Mouse (Mus musculus) embryo, embryonic 11 days (tissue): ENCODE results near the gene Scd2.
"Not testable (repeated sequence)": the region's sequence is repeated elsewhere in the genome, so short reads cannot be mapped to it uniquely, and the experiment has no call there.

ENCODE experiments used
- DNase-seq: peaks from one replicate; pipeline ENCODE4 v3.0.0-alpha.2; 2015

Scd2 gene

DNA sequence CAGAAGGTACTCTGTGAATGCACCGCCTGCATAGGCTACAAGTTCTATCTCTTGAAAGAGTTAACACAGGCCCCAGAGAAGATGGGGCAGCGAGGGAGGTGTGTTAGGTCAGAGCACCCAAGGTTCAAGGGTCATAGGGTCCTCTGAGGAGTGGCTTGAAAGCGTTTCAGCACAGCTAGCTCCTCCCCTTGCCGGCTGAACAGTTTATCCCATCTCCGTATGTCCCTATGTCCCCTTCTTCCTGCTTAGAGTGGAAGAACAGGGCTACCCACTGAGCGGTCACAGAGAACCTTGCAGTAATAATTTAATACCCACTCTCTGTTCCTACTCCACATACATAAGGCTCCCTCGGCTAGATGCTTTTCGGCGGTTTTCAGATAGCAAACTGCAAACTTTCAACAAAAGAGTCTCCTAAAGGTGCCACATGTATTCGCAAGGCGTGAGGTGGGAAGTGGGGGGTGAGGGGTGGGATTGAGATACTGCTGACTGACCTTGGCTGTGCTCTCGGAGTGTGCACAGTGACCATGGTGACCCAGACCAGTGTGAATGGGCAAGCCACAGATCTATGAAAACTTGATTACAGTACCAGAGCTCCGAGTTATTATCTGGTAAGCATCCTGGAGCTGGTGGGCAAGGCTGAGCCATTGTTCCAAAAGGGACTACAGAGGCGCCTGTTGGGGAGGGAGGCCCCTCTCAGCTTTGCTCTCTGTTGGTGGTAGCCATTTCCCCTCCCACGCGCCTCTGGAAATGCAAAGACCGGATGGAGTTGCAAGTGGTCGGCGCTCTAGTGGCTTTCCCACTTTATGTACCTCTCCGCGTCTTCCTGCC lies at the start of gene Scd2:
TSS of gene Scd2 (plus strand) at position 734 of the 828 bp plus-strand sequence.
- DNase-seq, result peak; percentile 72

DNA sequence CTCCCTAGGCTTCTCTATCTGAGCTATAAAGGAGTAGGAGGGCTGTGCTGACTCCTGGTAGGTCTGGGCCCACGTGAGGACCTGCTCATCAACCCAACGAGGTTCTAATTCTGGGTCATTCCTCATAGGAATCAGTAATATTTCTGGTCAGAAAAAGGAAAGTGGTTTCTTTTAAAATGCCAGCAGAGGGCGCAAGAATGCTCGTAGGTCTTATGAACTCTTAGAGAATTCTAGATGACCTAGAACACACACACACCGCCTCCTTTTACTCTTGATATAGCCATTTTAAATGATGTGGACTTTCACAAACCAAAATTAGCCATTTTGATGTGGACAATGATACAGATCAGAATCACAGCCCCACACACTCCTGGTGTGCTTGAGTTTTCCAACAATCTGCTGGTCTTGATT lies 47.7 kb upstream of the Scd2 start:
- DNase-seq, result peak; percentile 90

DNA sequence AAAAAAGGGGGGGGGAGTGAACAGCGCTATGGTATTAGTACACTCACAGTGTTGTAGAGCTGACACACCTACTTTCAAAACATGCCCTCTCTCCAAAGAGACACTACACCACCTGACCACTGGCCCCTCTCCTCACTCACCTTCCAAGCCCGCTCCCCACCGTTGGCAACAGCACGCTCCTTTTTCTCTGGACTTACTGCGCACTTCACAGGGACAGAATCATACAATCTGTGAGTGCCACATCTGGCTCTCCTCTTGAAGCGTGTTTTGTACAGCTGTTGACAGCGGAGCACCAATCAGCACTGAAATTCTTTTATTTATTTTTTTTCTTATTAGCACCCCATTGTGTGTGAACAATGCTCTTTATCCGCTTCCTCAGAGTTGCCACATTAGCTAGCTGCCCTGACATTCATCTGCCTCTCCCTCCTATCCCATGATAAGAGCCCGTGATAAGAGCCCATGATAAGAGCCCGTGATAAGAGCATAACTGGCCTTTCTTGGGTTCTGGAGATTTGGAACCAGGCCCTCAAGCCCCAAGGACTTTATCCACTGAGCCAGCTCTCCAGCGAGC lies 47.0 kb upstream of the Scd2 start:
- no peak for DNase-seq

DNA sequence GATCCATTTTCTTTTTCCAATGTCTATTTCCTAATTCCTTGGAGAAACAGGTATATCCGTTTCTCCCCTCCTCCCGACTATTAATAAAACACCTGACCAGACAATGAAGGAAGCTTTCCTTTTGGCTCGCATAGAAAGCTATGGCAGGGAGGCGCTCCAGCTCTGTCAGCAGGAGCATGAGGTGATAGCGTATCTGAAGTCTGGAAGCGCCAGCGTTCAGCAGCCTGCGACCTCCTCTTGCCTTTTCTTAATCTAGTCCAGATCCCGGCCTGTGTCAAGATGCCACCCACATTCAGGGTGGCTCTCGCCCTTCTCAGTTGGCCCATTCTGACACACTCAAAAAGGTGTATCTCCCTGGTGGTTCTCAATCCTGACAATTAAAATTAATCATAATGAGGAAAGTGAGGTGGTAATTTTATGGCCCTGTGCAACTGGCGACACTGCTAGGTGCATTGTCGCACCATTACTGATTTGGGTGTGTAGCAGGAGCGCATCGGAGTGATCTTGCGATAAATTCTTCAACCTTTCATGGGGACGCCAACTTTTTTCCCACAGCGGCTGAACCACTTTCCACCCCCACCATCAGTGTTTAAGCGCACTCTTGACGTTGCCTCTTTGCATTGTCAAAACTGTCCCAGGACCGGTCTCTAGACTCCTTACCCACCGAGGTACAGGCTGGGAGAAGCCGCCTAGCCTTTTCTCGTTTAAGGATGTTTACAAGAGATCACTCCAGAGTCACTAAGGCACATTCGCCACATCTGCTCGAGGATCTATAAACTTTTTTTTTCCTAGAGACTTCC lies 46.0 kb upstream of the Scd2 start:
- peak; percentile 62 for DNase-seq

DNA sequence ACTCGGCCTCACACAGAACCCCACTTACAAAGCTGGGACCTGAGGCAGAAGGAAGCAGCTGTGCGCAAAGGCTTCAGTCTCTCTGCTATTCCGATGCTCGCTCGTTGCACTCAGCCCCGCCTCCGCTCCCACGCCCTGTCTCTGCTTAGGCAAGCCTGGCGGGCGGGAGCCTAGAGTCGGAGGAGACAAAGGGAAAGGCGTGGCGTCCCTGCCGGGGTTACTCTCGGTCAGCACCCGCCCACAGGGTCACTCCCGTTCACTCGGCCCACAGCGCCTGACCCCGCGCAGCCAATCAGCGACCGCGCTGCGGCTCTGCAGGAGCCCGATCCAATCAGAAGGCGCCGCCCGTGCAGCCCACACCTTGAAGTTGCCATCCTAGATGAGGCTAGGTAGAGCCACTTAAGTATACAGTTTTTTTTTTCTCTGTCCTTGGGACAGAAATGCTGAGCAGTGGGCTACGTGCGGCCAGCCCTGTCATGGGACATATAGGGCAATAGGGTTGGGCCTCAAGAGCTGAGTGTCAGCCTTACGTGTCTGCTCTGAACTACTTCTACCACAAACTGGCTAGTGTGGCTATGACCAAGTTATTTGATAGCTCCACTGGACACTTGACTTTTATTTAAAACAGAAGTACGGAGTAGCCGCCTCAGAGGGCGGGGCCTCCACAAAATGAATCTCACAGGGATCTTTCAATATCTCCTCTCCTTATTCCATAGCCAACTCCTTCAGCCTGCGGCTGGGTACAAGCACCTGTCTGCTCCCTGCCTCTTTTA lies 45.2 kb upstream of the Scd2 start:
- DNase-seq, result peak; percentile 100

DNA sequence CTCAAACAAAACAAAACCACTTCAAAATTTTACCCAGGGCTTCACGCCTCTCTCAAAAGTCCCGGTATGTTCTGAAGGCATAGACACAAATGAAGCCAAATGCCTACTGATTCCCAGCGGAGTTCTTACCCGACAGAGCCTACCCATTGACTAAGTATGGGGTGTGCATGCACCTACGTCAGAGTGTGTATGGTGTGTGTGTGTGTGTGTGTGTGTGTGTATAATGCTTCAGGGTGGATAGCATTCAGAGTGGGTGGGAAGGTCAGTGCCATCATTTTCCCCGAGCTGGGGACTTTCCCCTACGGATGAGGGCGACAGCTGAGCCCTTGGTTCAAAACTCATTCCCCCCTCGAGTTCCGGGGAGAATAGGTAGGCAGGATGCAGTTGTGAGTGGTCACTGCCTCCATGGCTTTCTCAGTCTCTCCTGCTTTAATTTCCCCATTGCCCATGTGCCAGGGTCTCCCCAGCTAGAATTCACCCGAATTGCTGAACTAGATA lies 44.6 kb upstream of the Scd2 start:
- no peak for DNase-seq

DNA sequence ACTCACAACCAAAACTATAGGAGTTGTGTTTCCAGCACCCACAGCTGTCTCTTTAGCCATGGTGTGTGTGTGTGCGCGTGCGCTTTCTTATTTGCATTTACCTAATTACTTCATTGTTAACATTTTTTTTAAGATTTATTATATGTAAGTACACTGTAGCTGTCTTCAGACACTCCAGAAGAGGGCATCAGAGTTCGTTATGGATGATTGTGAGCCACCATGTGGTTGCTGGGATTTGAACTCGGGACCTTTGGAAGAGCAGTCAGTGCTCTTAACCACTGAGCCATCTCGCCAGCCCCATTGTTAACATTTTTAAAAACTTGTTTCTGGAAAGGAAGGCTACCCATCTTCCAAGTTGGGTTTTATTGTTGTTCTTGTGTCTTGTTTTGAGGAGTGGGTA lies 42.3 kb upstream of the Scd2 start:
- not testable (repeated sequence) for DNase-seq

DNA sequence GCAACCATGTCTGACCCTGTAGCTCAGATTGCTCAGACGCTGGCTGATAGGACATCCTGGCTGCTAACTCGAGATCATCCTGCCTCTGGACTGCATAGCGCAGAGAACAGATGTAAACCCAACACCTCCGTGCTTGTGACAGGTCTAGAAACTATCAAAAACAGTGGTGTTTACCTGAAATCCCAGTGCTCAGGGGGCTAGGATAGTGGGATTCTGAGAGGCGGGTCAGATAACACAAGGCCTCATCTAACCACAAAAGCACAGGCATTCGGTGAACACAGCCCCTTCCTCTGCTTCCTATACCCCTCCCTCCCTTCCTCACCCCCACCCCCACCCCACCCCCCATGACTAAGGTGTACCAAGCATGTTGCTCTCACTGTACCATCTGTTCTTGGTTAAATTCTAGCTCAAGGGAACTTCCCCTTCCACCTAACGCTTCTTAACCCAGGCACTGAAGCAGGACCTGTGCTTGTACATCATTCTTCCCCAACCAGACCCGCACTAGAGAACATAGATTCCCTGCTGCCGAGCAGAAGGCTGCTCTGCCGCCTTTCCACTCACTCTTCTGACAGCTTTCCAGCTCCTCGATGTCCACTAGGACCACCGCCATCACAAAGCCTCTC lies 41.4 kb upstream of the Scd2 start:
- no peak for DNase-seq

DNA sequence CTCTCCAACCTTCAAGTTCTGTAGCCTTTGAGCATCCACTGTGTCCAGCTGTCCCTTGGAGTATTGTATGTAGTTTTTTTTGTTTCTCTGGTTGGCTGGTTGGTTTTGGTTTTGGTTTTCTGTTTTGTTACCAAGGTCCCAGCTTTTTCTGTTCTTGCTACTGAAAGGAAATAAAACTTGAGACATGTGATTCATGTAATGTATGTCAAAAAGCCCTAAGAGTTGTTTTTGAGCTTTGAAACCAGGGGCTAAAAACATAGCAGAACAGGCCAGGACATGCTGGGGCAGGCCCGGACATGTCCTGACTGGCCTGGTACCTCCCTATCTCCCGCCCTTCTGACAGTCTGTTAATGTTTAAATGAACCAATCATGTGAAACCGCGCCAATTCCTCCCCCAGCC lies 39.4 kb upstream of the Scd2 start:
- DNase-seq, result not testable (repeated sequence)

DNA sequence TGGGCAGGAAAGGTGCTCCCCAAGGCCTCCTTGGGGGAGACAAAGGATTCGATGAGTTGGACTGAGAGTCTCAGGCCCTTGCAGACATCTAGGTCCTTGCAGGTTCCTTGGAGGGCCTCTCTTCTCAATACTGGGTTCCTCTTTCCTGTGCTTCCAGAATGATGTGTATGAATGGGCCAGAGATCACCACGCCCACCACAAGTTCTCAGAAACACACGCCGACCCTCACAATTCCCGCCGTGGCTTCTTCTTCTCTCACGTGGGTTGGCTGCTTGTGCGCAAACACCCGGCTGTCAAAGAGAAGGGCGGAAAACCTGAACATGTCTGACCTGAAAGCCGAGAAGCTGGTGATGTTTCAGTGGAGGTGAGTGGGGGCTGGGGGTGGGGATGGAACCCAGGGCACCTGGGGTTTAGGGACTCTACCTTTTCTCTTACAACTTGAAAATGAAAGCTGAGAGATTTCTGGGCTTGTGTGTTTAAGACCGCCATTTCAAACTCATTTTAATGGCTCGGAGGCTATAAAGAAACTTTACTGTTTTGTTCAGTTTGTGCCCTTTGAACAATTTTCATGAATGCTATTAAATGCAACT lies 36.0 kb upstream of the Scd2 start:
- DNase-seq, result no peak

DNA sequence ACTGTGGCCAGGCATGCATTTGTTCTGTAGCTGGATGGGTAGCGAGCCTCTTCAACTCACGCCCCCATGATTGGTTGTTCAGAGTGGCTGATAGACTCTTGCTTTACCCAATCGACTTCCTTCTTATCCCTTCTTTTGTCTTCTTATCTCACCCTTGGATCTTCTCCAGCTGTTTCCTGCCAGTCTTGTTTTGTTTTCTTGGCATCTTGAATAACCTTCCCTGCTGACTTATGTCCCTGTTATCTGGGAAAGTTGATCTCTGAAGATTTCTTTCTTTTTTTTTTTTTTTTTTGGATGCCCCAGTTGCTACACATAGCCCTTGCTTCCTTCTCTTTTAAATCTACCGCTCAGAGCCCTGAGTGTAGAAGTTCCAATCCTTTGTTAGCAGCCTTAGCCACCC lies 34.0 kb upstream of the Scd2 start:
- no peak for DNase-seq

DNA sequence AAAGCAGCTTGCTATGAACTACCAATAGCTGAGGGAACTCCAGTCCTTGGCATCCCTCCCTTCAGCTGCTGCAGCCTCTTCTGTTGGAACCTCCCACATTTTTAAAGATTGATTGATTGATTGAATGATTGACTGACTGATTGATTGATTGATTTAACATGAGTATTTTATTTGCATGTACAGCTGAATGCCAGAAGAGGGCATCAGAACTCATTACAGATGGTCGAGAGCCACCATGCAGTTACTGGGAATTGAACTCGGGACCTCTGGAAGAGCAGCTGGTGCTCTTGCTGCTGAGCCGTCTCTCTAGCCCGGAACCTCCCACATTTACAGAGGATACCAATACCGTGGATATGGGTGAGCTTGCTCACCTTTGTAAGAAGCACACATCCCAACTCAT lies 33.0 kb upstream of the Scd2 start:
- no peak for DNase-seq

DNA sequence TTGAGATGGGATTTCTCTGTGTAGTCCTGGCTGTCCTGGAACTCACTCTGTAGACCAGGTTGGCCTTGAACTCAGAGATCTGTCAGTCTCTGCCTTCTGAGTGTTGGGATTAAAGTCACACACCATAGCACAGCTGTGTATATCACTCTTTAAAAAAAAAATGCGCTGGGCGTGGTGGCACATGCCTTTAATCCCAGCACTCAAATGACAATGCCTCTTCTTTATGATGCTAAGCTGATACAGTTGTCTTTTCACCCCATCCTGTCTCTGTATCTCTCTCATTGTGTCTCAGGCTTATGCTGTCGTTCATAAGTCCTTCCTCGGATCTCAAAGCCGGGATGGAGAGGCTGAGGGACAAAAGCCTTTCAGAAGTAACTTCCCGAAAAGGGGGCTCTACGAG lies 31.7 kb upstream of the Scd2 start:
- no peak for DNase-seq

DNA sequence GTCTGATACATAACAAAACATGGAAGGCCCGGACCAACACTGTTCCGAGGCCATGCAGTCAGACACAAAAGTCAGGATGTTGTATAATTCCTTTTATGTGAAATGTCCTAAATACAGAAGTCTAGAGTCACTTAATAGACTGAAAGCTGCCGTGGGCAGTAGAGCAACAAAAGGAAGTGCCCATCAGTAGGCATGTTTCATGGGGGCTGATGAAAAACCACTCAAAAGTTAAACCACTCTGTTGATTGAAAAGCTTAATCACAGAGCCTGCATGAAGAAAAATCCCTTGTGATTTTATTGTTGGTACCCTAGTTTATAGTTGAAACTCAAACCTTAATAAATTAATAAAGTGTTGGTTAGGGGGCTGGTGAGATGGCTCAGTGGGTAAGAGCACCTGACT lies 29.9 kb upstream of the Scd2 start:
- DNase-seq, result no peak

DNA sequence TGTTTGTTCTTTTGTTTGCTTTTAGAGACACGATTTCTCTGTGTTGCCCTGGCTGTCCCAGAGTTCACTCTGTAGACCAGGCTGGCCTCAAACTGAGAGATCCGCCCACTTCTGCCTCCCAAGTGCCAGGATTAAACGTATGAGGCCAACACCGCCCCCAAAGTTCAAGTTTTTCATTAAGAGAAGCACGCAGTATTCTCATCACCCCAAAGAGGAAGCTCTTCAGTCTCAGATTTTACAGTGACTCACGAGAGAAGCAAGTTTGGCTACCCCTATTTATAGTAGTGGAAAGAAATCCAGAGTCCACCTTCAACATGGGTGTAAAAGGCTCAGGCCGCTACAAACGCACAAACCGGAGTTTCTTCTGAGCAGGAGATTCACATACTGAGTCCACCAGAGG lies 29.2 kb upstream of the Scd2 start:
- DNase-seq, result no peak

DNA sequence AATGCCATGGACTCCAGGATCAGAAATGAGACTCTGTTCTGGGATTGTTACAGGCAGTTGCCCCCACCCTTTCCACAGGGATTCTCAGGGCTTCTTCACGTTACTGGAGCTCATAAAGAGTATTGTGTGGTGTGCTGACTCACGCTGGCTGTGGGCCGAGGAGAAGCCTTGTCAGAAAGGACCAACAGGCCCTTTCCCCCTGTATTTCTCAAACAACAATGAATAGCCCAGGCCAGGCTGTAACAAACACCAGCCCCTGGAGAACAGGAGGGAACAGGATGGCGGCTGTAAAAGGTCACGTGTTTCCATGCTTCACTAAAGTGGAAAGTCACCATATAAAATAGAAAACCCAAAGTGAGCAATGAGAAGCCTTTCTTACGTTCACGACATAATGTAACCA lies 28.2 kb upstream of the Scd2 start:
- DNase-seq, result no peak

DNA sequence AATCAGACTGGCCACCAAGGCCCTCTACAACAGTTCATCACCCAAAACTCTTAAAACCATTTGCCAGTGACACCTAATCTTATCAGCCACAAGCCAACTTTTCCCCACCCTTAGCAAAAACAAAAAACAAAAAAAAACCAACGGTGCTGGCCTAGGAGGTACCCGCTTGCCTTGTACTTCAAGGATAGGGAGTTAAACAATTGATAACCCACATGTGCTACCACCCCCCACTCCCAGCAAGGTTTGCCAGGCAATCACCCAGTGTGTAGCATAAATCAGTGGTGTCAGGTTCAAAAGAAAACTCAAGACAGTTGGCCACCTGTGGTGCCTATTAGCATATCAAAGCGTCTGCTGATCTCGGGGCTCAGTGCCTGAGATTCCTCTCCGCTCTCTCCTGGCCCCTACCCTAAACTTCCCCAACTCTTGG lies 27.6 kb upstream of the Scd2 start:
- peak; percentile 66 for DNase-seq

DNA sequence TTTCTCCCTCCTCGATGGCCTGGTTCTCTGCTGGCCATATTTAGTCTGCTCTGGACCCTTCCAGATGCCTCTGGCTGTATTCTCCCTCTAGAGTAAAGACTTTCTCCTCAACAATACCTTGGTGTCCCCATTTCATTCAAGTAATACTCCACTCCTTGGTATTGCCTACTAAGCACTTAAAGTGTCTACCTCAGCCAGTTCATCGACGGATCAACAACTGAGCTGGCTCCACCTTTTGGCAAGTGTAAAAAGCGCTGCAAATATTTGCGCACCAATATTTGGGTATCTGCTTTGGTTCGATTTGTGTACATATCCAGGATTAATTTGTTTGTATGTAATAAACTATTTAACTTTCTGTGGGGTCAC lies 27.0 kb upstream of the Scd2 start:
- DNase-seq, result no peak

DNA sequence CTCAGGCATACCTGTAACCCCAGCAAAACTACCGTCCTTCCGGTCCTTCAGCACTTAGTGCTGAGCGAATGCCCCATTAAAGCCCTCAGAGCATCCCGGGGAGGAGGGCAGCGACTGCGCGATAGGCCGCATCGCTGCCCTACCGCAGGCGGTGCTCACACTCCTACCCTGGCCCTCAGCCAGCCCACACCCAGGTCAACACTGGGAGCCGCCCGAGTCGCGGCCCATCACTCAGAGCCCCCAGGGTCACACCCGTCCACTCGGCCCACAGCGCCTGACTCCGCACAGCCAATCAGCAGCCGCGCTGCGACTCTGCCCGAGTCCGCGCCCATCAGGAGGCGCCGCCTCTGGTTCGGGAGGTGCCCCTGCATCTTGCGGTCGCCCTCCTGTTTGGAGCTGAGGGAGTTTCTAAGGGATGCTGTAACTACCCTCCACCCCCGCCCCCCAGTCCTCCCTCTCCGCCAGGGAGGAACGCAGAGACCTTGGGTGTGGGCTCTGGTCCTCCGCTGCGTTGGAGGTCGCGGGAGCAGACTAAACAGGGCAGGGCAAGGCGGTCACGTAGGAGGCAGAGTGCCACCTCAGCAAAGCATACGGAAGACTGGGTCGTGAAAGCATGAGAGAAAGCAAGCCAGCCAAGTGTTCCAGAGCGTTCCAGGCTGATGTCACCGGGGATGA lies 26.5 kb upstream of the Scd2 start:
- peak; percentile 97 for DNase-seq

DNA sequence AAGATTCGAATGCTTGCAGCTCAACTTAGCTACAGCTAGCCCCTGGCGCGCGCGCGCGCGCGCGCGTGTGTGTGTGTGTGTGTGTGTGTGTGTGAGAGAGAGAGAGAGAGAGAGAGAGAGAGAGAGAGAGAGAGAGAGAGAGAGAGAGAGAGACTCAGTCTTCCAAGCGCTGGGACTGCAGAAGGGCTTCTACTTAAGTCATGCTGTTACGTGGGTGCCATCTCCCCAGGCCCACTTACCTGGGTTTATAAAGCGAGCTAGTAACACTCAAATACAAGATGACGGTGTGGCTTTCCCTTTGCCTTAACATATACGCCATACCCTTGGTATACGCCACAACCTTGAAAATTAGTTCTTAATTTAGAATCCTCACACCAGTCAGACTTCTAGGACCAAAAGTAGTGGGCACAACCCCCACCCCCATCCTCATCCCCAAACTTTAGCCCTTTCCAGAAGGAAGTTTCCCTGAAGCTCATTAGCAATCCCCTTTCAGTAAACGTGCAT lies 25.9 kb upstream of the Scd2 start:
- no peak for DNase-seq

DNA sequence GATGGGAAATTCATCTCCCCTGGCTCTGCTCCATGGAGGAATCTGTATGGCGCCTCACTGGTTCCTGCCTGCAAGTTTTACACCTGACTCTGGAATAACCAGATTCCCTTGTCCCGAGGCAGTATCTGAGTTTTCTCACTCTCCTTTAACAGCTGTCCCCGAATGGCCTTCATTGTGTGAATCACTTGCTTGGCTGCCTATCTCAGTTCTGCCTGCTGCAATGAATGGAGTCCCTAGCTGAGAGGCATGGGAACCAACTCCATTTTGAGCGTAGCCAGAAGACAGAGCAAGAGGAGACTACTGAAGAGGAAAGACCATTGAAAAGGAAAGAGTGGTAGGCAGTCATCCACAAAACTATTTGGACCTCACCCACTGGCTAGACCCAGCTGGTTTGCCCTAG lies 19.8 kb upstream of the Scd2 start:
- DNase-seq, result no peak
